Mouse (Mus musculus) ES-E14 (cell line): Measurements from ENCODE around the gene Cd34. TPM values are rescaled to one million over a fixed set of nuclear protein-coding genes. Genes with fewer than 3 reads are reported as not detected.

Source experiments
- DNase-seq: peaks from one replicate; pipeline ENCODE4 v3.0.0-alpha.2; 2013; ENCODE audit warnings: low read depth, low spot score
- H3K27ac ChIP-seq: 2 replicates; pipeline ENCODE4 v1.5.1; 2012; ENCODE audit warnings: low read depth, mild to moderate bottlenecking, low read length, moderate library complexity, mixed read lengths; ENCODE audit not compliant: poor library complexity, insufficient read depth, severe bottlenecking
- H3K36me3 ChIP-seq: 2 replicates; pipeline ENCODE4 v1.6.1; 2012; ENCODE audit warnings: mild to moderate bottlenecking, low read length, moderate library complexity, mixed read lengths; ENCODE audit not compliant: control insufficient read depth, poor library complexity, insufficient read depth, severe bottlenecking
- H3K4me1 ChIP-seq, 2 experiments: fragments of 150-350 bp in 1 of 2; sonication (generic) in 1 of 2; 2 replicates each; pipeline ENCODE4 v1.6.1; 2012; ENCODE audit warnings: low read length in 2 of 2, mild to moderate bottlenecking in 1 of 2, mixed read lengths in 1 of 2; ENCODE audit not compliant: control insufficient read depth in 2 of 2, insufficient read depth in 2 of 2, poor library complexity in 1 of 2
- H3K4me3 ChIP-seq, 2 experiments: fragments of 150-350 bp in 1 of 2; sonication (generic) in 1 of 2; 2 replicates each; pipeline ENCODE4 v1.5.1; 2012; ENCODE audit warnings: low read length in 2 of 2, low read depth in 1 of 2, mild to moderate bottlenecking in 1 of 2, mixed read lengths in 1 of 2; ENCODE audit not compliant: insufficient read depth in 1 of 2, poor library complexity in 1 of 2, severe bottlenecking in 1 of 2
- H3K9ac ChIP-seq: 2 replicates; pipeline ENCODE4 v1.6.1; 2012; ENCODE audit warnings: low read depth, mild to moderate bottlenecking, low read length, mixed read lengths; ENCODE audit not compliant: poor library complexity, insufficient read depth, severe bottlenecking
- H3K9me3 ChIP-seq: fragments of 150-350 bp; sonication (generic); 2 replicates; pipeline ENCODE4 v1.6.1; 2012; ENCODE audit warnings: low read depth, mild to moderate bottlenecking, low read length; ENCODE audit not compliant: control insufficient read depth, insufficient read depth
- CHD2 ChIP-seq: IDR thresholded peaks from 2 replicates; pipeline ENCODE4 v1.6.1; 2014; ENCODE audit warnings: mild to moderate bottlenecking, low read depth, low read length, inconsistent platforms
- HCFC1 ChIP-seq: IDR thresholded peaks from 2 replicates; pipeline ENCODE4 v1.6.1; 2012; ENCODE audit warnings: low read length, inconsistent platforms, borderline replicate concordance; ENCODE audit not compliant: insufficient read depth
- MAFK ChIP-seq: IDR thresholded peaks from 2 replicates; pipeline ENCODE4 v1.6.1; 2014; ENCODE audit warnings: mild to moderate bottlenecking, low read depth, low read length, inconsistent platforms; ENCODE audit not compliant: insufficient read depth
- ZC3H11A ChIP-seq: IDR thresholded peaks from 2 replicates; pipeline ENCODE4 v1.6.1; 2012; ENCODE audit warnings: low read depth, mild to moderate bottlenecking, inconsistent platforms, low read length, borderline replicate concordance
- ZNF384 ChIP-seq: IDR thresholded peaks from 2 replicates; pipeline ENCODE4 v1.6.1; 2012; ENCODE audit warnings: low read depth, low read length, inconsistent platforms
- in situ Hi-C, 2 experiments: fragments of 600-800 bp; cut with MboI; formaldehyde crosslinking; loops; one replicate each; pipeline ENCODE4 v1.15.1; 2025; ENCODE audit warnings: low sequenced_read_pairs in 2 of 2, inconsistent platforms in 1 of 2; ENCODE audit not compliant: unreplicated experiment in 2 of 2
- total RNA-seq: library from RNA; depleted of rRNA; stranded (reverse); fragments of 300-350 nt; gene quantifications from 2 replicates; pipeline ENCODE4 v1.2.3, GENCODE M21; 2012

The Cd34 gene
- total RNA-seq, 1 experiment = 8.4 TPM

DNA sequence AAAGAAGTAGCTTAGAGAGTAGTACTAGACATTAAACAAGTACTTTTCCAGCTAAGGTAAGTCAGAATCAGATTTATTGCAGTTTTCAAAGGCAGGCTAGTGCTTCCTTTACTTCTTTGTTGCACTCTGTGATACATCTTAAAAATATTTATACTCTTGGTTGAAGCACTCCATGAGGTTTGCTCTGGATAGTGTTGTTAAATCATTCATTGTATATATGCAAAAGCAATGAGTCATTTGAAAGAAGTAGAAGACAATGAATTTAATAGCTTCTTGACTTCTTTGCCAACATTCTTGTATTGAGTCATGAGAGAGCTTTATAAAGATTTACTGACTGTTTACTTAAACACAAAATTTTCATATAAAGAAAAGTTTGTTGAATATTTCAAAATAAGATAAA lies 29.7 kb upstream of the Cd34 start:
- in situ Hi-C loops = no loop called here
- no peaks in the 10 kb centered on the region for H3K36me3 ChIP-seq
- DNase-seq = no peak
- H3K27ac ChIP-seq = no peak overlapping the region
- no peak overlapping the region for H3K9ac ChIP-seq
- no peaks in the 10 kb centered on the region for H3K4me1 ChIP-seq
- H3K9me3 ChIP-seq = no peaks in the 10 kb centered on the region
- TF ChIP-seq ZNF384 (no peak), HCFC1 (no peak), CHD2 (no peak), MAFK (no peak), ZC3H11A (no peak)
- no peak overlapping the region for H3K4me3 ChIP-seq

DNA sequence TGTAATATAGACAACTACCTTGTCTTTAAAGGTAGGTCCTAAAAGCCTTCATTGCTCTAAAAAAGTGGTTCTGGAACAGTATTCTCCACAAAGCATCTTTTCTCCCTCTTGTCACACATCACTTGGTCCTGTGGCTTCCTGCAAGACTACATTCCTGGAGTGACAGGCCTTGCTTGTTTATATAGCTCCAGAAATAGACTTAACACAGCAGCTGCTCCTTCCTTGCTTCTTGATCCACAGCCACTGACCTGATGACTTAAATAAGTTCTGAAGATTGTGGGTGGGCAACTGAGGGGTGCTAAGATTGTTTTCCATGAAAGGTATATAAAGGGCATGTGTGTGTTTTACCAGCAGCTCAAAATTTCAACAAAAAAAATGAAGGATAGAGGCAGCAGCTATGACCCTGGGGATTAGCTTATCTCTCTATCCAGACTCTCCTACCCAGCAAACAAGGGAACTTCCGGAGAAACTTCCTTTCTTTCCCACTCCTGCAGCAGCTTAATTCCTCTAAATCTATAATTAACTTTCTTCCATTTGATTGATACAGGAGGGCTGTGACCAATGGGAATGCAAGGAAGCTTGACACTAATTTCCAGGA lies 12.8 kb upstream of the Cd34 start:
- Histone ChIP-seq H3K9me3 (no peaks in the 10 kb centered on the region), H3K4me3 (no peak overlapping the region), H3K9ac (no peak overlapping the region), H3K27ac (no peak overlapping the region), H3K4me1 (peaks cover 0 to 5% of the 10 kb centered on the region in 2 experiments; a peak in 1 of 4 replicates), H3K36me3 (no peaks in the 10 kb centered on the region)
- no peak for DNase-seq
- no peak for TF ChIP-seq ZNF384
- TF ChIP-seq ZC3H11A = no peak
- TF ChIP-seq CHD2 = no peak
- TF ChIP-seq HCFC1 = no peak
- no peak for TF ChIP-seq MAFK
- in situ Hi-C loops = no loop called here

GRCm38 (mm10) chr1:194927887-194928286 lies 10.7 kb upstream of the Cd34 start:
- no peaks in the 10 kb centered on the region for H3K9me3 ChIP-seq
- in situ Hi-C loops = no loop called here
- H3K9ac ChIP-seq = no peak overlapping the region
- TF ChIP-seq ZC3H11A (no peak), ZNF384 (no peak), CHD2 (no peak), MAFK (no peak), HCFC1 (no peak)
- DNase-seq = no peak
- H3K4me3 ChIP-seq = no peak overlapping the region
- H3K4me1 ChIP-seq = peaks cover 0 to 5% of the 10 kb centered on the region in 2 experiments; a peak in 1 of 4 replicates
- H3K27ac ChIP-seq = no peak overlapping the region
- no peaks in the 10 kb centered on the region for H3K36me3 ChIP-seq

DNA sequence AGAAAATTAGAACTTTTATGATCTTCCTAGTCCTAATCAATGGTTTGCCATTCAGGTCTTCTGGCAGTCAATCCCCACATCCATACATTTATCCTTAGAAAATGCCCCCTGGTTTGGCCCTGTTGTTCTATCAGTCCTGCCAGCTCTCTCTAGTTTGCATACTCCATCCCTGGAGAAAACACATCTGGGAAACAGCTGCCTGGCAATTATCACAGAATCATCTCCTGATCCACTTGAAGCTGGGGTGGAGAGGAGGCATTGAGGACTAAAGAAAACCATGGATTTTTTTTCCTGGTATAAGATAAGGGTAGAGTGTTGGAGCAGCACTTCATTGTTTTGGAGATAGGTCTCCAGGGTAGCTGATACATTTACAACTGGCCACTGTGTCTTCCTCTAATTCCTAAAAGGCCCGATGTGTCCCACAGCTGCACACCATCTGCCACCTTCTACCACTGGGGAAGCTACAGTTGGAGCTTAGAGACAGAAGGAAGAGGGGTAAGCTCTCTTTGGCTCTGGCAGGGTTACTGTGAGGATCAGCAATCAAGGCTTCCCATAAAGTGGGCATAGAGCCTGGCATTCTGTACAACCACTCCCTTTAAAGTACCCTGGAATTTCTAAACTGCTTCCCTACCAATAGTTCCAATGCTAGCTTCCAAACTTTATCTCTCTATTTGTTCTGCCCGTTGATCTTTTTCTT lies 9.2 kb upstream of the Cd34 start:
- no peaks in the 10 kb centered on the region for H3K9me3 ChIP-seq
- no peaks in the 10 kb centered on the region for H3K36me3 ChIP-seq
- no peak overlapping the region for H3K4me3 ChIP-seq
- in situ Hi-C loops = no loop called here
- no peak overlapping the region for H3K27ac ChIP-seq
- H3K4me1 ChIP-seq = peaks cover 0 to 5% of the 10 kb centered on the region in 2 experiments; a peak in 1 of 4 replicates
- no peak for DNase-seq
- TF ChIP-seq ZNF384 (no peak), ZC3H11A (no peak), CHD2 (no peak), MAFK (no peak), HCFC1 (no peak)
- H3K9ac ChIP-seq = no peak overlapping the region
